Mouse (Mus musculus): ENCODE measurements around the gene Fcho1. TPM values are rescaled to one million over a fixed set of nuclear protein-coding genes. Genes with fewer than 3 reads are reported as not detected.
"Not testable (repeated sequence)": the region's sequence is repeated elsewhere in the genome, so short reads cannot be mapped to it uniquely, and the experiment has no call there.

The Fcho1 gene
- total RNA-seq, 1 experiment = 21.9 TPM

DNA sequence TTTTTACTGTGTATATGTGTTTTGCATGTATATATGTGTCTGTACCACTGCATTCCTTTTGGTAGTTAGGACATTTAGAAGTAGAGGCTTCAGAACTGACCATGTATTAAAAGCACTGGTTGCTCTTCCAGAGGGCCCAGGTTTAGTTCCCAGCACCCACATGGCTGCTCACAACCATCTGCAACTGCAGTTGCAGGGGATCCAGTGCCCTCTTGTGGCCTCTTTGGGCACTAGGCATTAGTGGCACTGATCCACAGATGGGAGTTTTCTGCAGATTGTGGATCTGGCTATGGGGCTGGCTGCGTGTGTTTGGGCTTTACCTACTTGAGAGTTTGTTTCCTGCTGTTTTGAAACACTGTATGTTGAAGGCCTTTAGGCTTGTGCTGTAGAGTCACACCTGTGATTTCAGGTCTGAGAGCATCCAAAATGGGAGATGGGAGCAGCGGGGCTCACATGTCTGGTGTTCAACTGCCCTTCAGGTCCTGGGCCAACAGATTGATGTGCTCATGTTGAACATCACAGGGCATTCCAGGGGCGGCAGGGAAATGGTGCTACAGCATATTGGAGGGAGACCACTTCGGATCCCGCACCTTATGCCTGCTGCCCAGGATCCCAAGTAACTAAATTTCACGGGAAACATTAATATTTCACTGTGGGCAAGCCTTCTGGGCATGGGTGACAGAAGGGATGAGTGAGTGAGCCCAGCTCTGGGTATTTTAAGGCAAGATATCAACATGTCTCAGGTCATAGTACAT is 24.0 kb upstream of the Fcho1 start:
- not testable (repeated sequence) for H3K27ac ChIP-seq (ENCODE audit: insufficient read depth, low read depth, low read length, poor library complexity, severe bottlenecking); H3K4me1 ChIP-seq (ENCODE audit: control insufficient read depth in 2 of 2, insufficient read depth in 2 of 2, low read length in 2 of 2, poor library complexity in 1 of 2); H3K4me3 ChIP-seq (ENCODE audit: insufficient read depth in 1 of 2, low read depth in 1 of 2, low read length in 2 of 2, poor library complexity in 1 of 2, severe bottlenecking in 1 of 2); H3K9me3 ChIP-seq (ENCODE audit: control insufficient read depth, insufficient read depth, low read depth, low read length); H3K36me3 ChIP-seq (ENCODE audit: control insufficient read depth, insufficient read depth, low read length, poor library complexity, severe bottlenecking); DNase-seq (ENCODE audit: low read depth, low spot score); H3K9ac ChIP-seq (ENCODE audit: insufficient read depth, low read depth, low read length, poor library complexity, severe bottlenecking)
- in situ Hi-C loops (cut with MboI; ENCODE audit: low sequenced_read_pairs in 2 of 2, unreplicated experiment in 2 of 2) = loop anchor here (5.0 to 25.0 kb wide), 2 partner anchors 113 to 462 kb away; no protein-coding TSS in a partner anchor

DNA sequence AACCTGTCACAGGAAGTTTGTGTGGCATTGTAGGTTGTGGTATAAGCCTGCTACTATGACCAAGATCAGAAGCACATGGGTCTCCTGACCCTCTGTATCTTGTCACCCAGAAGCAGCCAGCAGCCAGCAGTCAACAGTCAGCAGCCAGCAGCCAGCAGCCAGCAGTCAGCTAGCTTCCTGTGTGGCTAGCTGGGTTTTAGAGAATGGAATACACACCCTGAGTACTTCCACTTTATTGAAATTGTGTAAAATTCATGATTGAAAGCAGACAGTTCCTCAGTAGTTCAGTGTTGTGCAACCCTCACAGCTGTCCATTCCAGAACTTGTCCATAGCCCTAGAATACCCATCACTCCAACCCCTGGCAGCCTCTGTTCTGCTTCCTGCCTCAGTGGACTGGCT is 21.6 kb upstream of the Fcho1 start:
- in situ Hi-C loops (cut with MboI; ENCODE audit: low sequenced_read_pairs in 2 of 2, unreplicated experiment in 2 of 2) = loop anchor here (5.0 kb wide), 1 partner anchor 460 kb away; no protein-coding TSS in a partner anchor
- H3K4me3 ChIP-seq (ENCODE audit: insufficient read depth in 1 of 2, low read depth in 1 of 2, low read length in 2 of 2, poor library complexity in 1 of 2, severe bottlenecking in 1 of 2); H3K27ac ChIP-seq (ENCODE audit: insufficient read depth, low read depth, low read length, poor library complexity, severe bottlenecking); H3K36me3 ChIP-seq (ENCODE audit: control insufficient read depth, insufficient read depth, low read length, poor library complexity, severe bottlenecking); H3K9me3 ChIP-seq (ENCODE audit: control insufficient read depth, insufficient read depth, low read depth, low read length); DNase-seq (ENCODE audit: low read depth, low spot score); H3K9ac ChIP-seq (ENCODE audit: insufficient read depth, low read depth, low read length, poor library complexity, severe bottlenecking): not testable (repeated sequence)
- peaks cover 5 to 12% of the 10 kb centered on the region in 2 experiments for H3K4me1 ChIP-seq (ENCODE audit: control insufficient read depth in 2 of 2, insufficient read depth in 2 of 2, low read length in 2 of 2, poor library complexity in 1 of 2)

DNA sequence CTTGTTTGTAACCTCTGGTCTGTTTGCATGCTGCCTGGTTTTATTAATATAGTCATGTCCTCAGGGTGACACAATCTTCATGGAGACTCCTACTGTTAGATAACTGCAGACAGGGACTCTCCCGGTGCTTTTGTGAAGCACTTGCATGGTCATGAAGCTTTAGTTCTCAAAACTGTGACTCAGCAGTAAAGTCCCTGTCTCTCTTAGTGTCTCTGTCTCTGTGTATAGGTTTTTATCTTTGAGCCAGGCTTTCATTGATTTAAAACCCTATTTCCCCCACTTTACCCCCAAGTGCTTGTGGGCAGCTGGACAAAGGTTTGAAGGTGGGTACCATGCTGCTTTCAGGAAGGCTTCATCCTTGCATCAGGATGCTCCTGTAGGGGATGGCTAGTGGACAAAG is 19.8 kb upstream of the Fcho1 start:
- Histone ChIP-seq H3K27ac (ENCODE audit: insufficient read depth, low read depth, low read length, poor library complexity, severe bottlenecking) (peak overlapping the region; percentile 93), H3K9me3 (ENCODE audit: control insufficient read depth, insufficient read depth, low read depth, low read length) (no peaks in the 10 kb centered on the region), H3K4me3 (ENCODE audit: insufficient read depth in 1 of 2, low read depth in 1 of 2, low read length in 2 of 2, poor library complexity in 1 of 2, severe bottlenecking in 1 of 2) (no peak overlapping the region), H3K36me3 (ENCODE audit: control insufficient read depth, insufficient read depth, low read length, poor library complexity, severe bottlenecking) (peaks cover 7% of the 10 kb centered on the region), H3K4me1 (ENCODE audit: control insufficient read depth in 2 of 2, insufficient read depth in 2 of 2, low read length in 2 of 2, poor library complexity in 1 of 2) (peaks cover 5 to 12% of the 10 kb centered on the region in 2 experiments), H3K9ac (ENCODE audit: insufficient read depth, low read depth, low read length, poor library complexity, severe bottlenecking) (peak overlapping the region; percentile 30; the same call in 1 of the 2 replicates)
- no peak for DNase-seq (ENCODE audit: low read depth, low spot score)
- in situ Hi-C loops (cut with MboI; ENCODE audit: low sequenced_read_pairs in 2 of 2, unreplicated experiment in 2 of 2) = loop anchor here (5.0 kb wide), 1 partner anchor 458 kb away; no protein-coding TSS in a partner anchor
- TF ChIP-seq ZC3H11A (IDR thresholded peaks at IDR 0.05; ENCODE audit: borderline replicate concordance, low read depth, low read length) = no peak
- TF ChIP-seq ZNF384 (IDR thresholded peaks at IDR 0.05; ENCODE audit: low read depth, low read length) = no peak
- peak; percentile 66 for TF ChIP-seq MAFK (IDR thresholded peaks at IDR 0.05; ENCODE audit: insufficient read depth, low read depth, low read length)
- no peak for TF ChIP-seq HCFC1 (IDR thresholded peaks at IDR 0.05; ENCODE audit: borderline replicate concordance, insufficient read depth, low read length)
- no peak for TF ChIP-seq CHD2 (IDR thresholded peaks at IDR 0.05; ENCODE audit: low read depth, low read length)

DNA sequence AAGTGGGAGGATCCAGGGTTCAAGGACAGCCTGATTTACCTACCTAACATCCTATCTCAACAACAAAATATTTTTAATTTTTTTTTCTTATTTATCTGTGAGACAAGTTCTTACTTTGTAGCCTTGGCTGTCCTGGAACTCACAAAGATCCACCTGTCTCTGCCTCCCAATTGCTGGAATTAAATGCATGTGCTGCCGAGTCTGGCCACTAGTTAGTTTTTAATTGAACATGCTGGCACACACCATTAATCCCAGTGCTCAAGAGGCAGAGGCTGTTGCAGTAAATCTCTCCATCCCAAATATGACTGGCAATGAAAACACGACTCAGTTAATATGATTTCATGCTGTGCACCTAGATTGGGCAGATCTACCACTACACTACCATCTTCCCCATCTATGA is 17.3 kb upstream of the Fcho1 start:
- TF ChIP-seq CHD2 (IDR thresholded peaks at IDR 0.05; ENCODE audit: low read depth, low read length) = no peak
- TF ChIP-seq HCFC1 (IDR thresholded peaks at IDR 0.05; ENCODE audit: borderline replicate concordance, insufficient read depth, low read length) = no peak
- TF ChIP-seq ZNF384 (IDR thresholded peaks at IDR 0.05; ENCODE audit: low read depth, low read length) = no peak
- no peak for TF ChIP-seq MAFK (IDR thresholded peaks at IDR 0.05; ENCODE audit: insufficient read depth, low read depth, low read length)
- TF ChIP-seq ZC3H11A (IDR thresholded peaks at IDR 0.05; ENCODE audit: borderline replicate concordance, low read depth, low read length) = no peak
- Histone ChIP-seq H3K4me1 (ENCODE audit: control insufficient read depth in 2 of 2, insufficient read depth in 2 of 2, low read length in 2 of 2, poor library complexity in 1 of 2) (peaks cover 5 to 12% of the 10 kb centered on the region in 2 experiments), H3K4me3 (ENCODE audit: insufficient read depth in 1 of 2, low read depth in 1 of 2, low read length in 2 of 2, poor library complexity in 1 of 2, severe bottlenecking in 1 of 2) (peak overlapping the region in 1 of 2 experiments; percentile 73; a peak in 2 of 4 replicates), H3K9ac (ENCODE audit: insufficient read depth, low read depth, low read length, poor library complexity, severe bottlenecking) (no peak overlapping the region), H3K36me3 (ENCODE audit: control insufficient read depth, insufficient read depth, low read length, poor library complexity, severe bottlenecking) (peaks cover 7% of the 10 kb centered on the region), H3K27ac (ENCODE audit: insufficient read depth, low read depth, low read length, poor library complexity, severe bottlenecking) (no peak overlapping the region), H3K9me3 (ENCODE audit: control insufficient read depth, insufficient read depth, low read depth, low read length) (no peaks in the 10 kb centered on the region)
- in situ Hi-C loops (cut with MboI; ENCODE audit: low sequenced_read_pairs in 2 of 2, unreplicated experiment in 2 of 2) = loop anchor here in 1 of 2 experiments (5.0 kb wide), 1 partner anchor 475 kb away; no protein-coding TSS in a partner anchor
- no peak for DNase-seq (ENCODE audit: low read depth, low spot score)

DNA sequence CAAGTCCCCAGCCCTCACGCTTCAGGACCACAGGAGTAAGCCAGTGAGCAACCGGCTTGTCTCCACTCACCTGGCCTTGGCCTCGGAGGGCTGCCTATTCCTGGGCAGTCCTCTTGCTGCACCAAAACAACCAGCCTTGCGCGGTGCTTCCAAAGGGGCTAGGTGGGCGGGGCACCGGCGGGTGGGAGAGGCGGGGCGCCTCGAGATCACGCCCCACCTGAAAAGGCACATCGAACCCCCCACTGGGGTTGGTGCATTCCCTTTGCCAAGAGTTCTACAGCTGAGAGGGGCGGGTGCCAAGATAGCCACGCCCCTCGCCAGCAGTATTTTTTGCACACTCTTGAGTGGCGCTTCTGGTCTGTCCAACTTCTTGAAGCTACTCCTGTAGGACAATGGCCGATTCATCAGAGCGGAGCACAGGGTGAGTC is 16.2 kb upstream of the Fcho1 start:
- in situ Hi-C loops (cut with MboI; ENCODE audit: low sequenced_read_pairs in 2 of 2, unreplicated experiment in 2 of 2) = loop anchor here in 1 of 2 experiments (5.0 kb wide), 1 partner anchor 474 kb away; no protein-coding TSS in a partner anchor
- Histone ChIP-seq H3K27ac (ENCODE audit: insufficient read depth, low read depth, low read length, poor library complexity, severe bottlenecking) (no peak overlapping the region), H3K4me3 (ENCODE audit: insufficient read depth in 1 of 2, low read depth in 1 of 2, low read length in 2 of 2, poor library complexity in 1 of 2, severe bottlenecking in 1 of 2) (peak overlapping the region; percentile 55 to 73), H3K9ac (ENCODE audit: insufficient read depth, low read depth, low read length, poor library complexity, severe bottlenecking) (peak overlapping the region; percentile 42; the same call in 1 of the 2 replicates), H3K9me3 (ENCODE audit: control insufficient read depth, insufficient read depth, low read depth, low read length) (no peaks in the 10 kb centered on the region), H3K36me3 (ENCODE audit: control insufficient read depth, insufficient read depth, low read length, poor library complexity, severe bottlenecking) (peaks cover 7% of the 10 kb centered on the region), H3K4me1 (ENCODE audit: control insufficient read depth in 2 of 2, insufficient read depth in 2 of 2, low read length in 2 of 2, poor library complexity in 1 of 2) (peaks cover 5 to 14% of the 10 kb centered on the region in 2 experiments)
- DNase-seq (ENCODE audit: low read depth, low spot score) = no peak
- no peak for TF ChIP-seq CHD2 (IDR thresholded peaks at IDR 0.05; ENCODE audit: low read depth, low read length)

All from ES-E14 (cell line).